Mouse (Mus musculus): ENCODE measurements around the gene Ddx23.

- TF ChIP-seq GATA1 (IDR thresholded peaks at IDR 0.05; ENCODE audit: borderline replicate concordance, low read length) (no peak), FLI1 (IDR thresholded peaks at IDR 0.05; ENCODE audit: low read length) (no peak)
These were observed 30.5 kb downstream of the Ddx23 start for GRCm38 (mm10) chr15:98632107-98632744.

Measured in megakaryocyte, embryonic 14.5 days (primary cell).